Mouse (Mus musculus) heart, embryonic 16.5 days (tissue): ENCODE data around the gene Rab9. TPM values are rescaled to one million over a fixed set of nuclear protein-coding genes. Genes with fewer than 3 reads are reported as not detected.

Experiments used
- ATAC-seq: fragments of 200-750 bp; cut with Nextera tagmentation; replicated peaks from 2 replicates; pipeline ENCODE4 v1.8.0; 2017; ENCODE audit warnings: moderate number of reproducible peaks; ENCODE audit not compliant: insufficient read depth, low FRiP score; ENCODE audit errors: extremely low read depth
- H3K27ac ChIP-seq: fragments of 300-500 bp; sonication (generic); 2 replicates; pipeline ENCODE4 v1.5.1; 2014; ENCODE audit warnings: mild to moderate bottlenecking, low read length, control low read depth, moderate library complexity
- H3K27me3 ChIP-seq: fragments of 300-500 bp; sonication (generic); 2 replicates; pipeline ENCODE4 v1.6.1; 2014; ENCODE audit warnings: low read length, mixed read lengths; ENCODE audit not compliant: control insufficient read depth, insufficient read depth
- H3K36me3 ChIP-seq: fragments of 300-500 bp; sonication (generic); 2 replicates; pipeline ENCODE4 v1.6.1; 2014; ENCODE audit not compliant: control insufficient read depth, insufficient read depth
- H3K4me1 ChIP-seq: fragments of 300-500 bp; sonication (generic); 2 replicates; pipeline ENCODE4 v1.6.1; 2014; ENCODE audit warnings: low read length, mixed read lengths; ENCODE audit not compliant: control insufficient read depth, insufficient read depth
- H3K4me2 ChIP-seq: fragments of 300-500 bp; sonication (generic); 2 replicates; pipeline ENCODE4 v1.6.1; 2014; ENCODE audit warnings: low read depth, mild to moderate bottlenecking, control low read depth, low read length
- H3K4me3 ChIP-seq: fragments of 300-500 bp; sonication (generic); 2 replicates; pipeline ENCODE4 v1.5.1; 2014; ENCODE audit warnings: mild to moderate bottlenecking, control low read depth, low read length
- H3K9ac ChIP-seq: fragments of 300-500 bp; sonication (generic); 2 replicates; pipeline ENCODE4 v1.6.1; 2014; ENCODE audit warnings: low read length, control low read depth
- H3K9me3 ChIP-seq: fragments of 300-500 bp; sonication (generic); replicated peaks from 2 replicates; pipeline ENCODE4 v1.6.1; 2016; ENCODE audit warnings: low read length; ENCODE audit not compliant: control insufficient read depth
- WGBS: fragments of 180-500 bp; shearing (Covaris S2); extraction: QIAGEN DNeasy Blood & Tissue Kit; methylation state at CpG from one replicate; pipeline ENCODE4 v1.1.7; 2014; 5-methylcytosine and 5-hydroxymethylcytosine counted together
- polyA plus RNA-seq: library from polyadenylated mRNA; unstranded; fragments of >200 nt; fragmentation: Nextera tagmentation; extraction: Ambion mirVana; gene quantifications from 2 replicates; pipeline ENCODE4 v1.2.1, GENCODE M21; 2015

The Rab9 gene
- polyA plus RNA-seq, 1 experiment from 2014 or later, result 33.1 TPM

DNA sequence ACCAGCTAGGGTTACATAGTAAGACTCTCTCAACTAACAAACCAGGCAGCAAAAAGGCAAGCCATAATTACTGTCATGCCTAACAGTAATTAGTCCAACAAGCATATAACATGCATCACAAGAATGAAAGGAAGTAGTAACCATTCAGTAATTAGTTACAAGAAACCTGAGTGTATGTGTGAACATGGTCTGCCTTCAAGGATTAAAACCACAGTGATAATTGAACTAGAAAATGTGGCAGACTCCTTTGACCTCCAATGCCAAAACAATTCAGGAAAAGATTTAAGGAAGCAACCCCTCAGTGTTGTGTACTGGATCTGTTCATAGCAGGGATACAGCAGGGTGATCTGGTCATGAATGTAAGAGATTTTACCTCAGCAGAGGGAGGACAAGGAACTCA is 31.4 kb upstream of the Rab9 start:
- no peaks in the 10 kb centered on the region for H3K9me3 ChIP-seq
- no peaks in the 10 kb centered on the region for H3K36me3 ChIP-seq
- ATAC-seq, result no peak
- H3K27me3 ChIP-seq, result no peaks in the 10 kb centered on the region
- H3K4me3 ChIP-seq, result no peak overlapping the region
- H3K4me1 ChIP-seq, result no peaks in the 10 kb centered on the region
- H3K9ac ChIP-seq, result no peak overlapping the region
- H3K27ac ChIP-seq, result no peak overlapping the region
- H3K4me2 ChIP-seq, result peak overlapping the region; percentile 60; the same call in 1 of the 2 replicates

DNA sequence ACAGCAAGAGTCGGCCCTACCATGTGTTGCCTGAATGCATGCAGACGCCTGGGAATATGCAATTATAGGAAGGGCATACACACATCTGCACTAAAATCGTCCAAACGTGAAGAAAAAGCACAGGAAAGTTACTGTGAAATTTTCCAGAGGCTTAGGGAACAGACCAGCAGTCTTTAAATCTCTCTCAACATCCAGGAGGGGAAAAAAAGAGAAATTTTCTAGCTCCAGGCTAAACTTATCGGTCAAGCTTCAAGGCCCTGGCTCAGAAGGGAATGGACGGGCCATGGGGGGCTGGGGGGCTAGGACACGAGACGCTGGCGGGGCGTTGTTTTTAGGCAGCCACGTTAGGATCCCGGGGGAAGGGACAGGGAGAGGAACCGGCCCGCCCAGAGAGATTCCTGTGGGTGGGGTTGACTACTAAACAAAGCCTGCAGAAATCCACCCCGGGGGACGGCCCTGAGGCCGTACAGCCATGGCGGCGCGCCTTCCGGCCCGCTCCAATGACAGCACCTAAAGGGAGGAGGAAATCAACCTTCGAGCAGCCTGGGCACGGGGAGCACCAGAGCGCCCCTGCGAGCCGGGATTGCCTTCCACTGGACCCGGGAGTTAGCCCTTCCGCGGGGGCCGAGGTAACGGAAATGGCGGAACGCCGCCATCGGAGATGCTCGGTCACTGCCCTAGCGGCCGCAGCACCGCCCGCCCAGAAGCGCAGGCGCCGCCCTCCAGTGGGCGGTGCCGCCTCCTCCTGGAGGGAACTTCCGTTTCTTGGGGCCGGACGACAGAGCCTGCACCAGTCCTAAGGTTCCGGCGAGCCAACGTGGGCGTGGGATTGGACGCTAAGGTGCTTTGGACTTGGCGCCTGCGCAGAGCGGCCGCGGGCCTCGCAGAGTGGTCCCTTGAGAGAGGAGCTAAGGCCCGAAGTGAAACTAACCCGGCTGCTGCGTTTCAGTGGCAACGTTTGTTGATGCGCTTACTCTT is 30.4 kb upstream of the Rab9 start:
- H3K4me1 ChIP-seq, result no peaks in the 10 kb centered on the region
- 14% methylated on average over 64 of the region's 65 CpGs for WGBS
- H3K27me3 ChIP-seq, result no peaks in the 10 kb centered on the region
- no peaks in the 10 kb centered on the region for H3K9me3 ChIP-seq
- H3K9ac ChIP-seq, result peak overlapping the region; percentile 80
- H3K4me2 ChIP-seq, result peak overlapping the region; percentile 60
- peak overlapping the region; percentile 58 for H3K4me3 ChIP-seq
- ATAC-seq, result peak; percentile 97
- no peaks in the 10 kb centered on the region for H3K36me3 ChIP-seq
- peak overlapping the region; percentile 96 for H3K27ac ChIP-seq

DNA sequence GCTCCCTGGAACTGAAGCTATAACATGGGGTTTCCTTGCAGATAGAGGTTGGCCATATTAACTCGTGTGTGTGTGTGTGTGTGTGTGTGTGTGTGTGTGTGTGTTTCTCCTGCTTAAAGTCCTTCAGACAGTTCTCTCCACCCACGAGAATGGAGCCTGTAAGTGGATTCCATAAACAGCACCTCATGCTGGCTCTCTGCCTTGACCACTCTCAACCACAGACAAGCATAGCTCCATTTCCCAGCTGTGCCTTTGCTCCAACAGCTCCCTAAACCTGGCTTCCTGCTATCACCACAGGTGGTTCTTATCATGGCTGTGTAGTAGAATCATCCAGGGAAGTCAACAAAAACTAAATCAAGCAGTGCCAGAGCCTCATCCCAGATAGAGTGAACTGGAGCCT is 24.8 kb upstream of the Rab9 start:
- 31% methylated on average over 2 of the region's 2 CpGs for WGBS
- H3K9me3 ChIP-seq, result no peaks in the 10 kb centered on the region
- no peak overlapping the region for H3K4me2 ChIP-seq
- no peak overlapping the region for H3K4me3 ChIP-seq
- H3K27me3 ChIP-seq, result no peaks in the 10 kb centered on the region; the same call in 1 of the 2 replicates
- no peaks in the 10 kb centered on the region for H3K4me1 ChIP-seq
- peak; percentile 18; the same call in 1 of the 2 replicates for ATAC-seq
- no peak overlapping the region for H3K9ac ChIP-seq
- no peaks in the 10 kb centered on the region for H3K36me3 ChIP-seq
- no peak overlapping the region for H3K27ac ChIP-seq

DNA sequence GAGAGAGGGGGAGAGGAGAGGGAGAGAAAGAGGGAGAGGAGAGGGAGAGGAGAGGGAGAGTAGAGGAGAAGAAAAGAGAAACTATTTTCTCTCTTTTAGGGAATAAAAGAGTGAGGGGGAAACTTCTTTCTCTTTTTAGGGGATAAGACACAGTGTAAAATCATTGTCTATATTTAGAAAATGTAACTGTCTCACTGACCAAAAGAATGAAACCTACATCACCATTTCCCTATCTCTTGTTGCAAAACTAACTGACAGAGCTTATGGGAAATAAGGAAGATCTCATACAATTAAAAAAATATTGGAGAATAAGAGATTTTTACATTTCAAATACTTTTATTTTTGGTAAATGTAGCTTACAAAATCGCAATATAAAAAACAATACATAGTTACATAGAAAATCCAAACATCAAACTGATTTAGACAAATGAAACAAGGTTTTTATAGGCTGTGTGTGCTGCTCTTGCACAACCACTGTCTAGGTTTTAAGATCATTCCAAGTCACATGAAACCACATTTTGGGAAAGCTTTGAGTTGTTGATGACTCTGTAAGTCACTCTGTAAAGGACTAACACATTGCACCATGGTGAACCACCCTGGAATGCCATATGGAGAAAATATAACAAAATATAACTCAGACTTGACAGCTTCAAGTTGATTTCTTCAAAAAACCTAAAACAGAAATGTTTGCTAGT is 20.0 kb upstream of the Rab9 start:
- no peak for ATAC-seq
- H3K4me2 ChIP-seq, result no peak overlapping the region
- no peak overlapping the region for H3K4me3 ChIP-seq
- H3K9me3 ChIP-seq, result no peaks in the 10 kb centered on the region
- no peaks in the 10 kb centered on the region for H3K36me3 ChIP-seq
- H3K9ac ChIP-seq, result no peak overlapping the region
- no peaks in the 10 kb centered on the region; the same call in 1 of the 2 replicates for H3K27me3 ChIP-seq
- WGBS, result 75% methylated on average over 1 of the region's 1 CpGs
- no peaks in the 10 kb centered on the region for H3K4me1 ChIP-seq
- no peak overlapping the region for H3K27ac ChIP-seq

DNA sequence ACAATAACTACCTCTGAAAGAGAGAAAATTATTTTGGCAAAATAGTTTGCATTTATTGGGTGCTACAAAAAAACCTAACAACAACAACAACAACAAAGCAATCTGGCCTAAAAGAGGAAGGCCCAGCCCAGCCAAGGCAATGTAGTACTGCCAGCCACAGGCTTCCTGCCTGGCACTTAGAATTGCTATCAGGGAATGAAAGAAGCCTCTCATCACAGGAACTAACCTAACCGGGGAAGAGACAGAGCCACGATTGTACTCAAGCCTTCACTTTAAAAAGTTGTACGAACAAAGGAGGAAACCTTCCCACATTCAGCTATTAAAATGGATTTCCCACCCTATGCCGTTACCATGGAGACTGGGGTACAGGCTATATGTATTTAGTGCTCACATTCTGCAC is 18.1 kb upstream of the Rab9 start:
- WGBS, result 61% methylated on average over 4 of the region's 4 CpGs
- Histone ChIP-seq H3K27ac (no peak overlapping the region), H3K9me3 (no peaks in the 10 kb centered on the region), H3K4me2 (no peak overlapping the region), H3K9ac (no peak overlapping the region), H3K4me1 (no peaks in the 10 kb centered on the region), H3K4me3 (no peak overlapping the region), H3K36me3 (no peaks in the 10 kb centered on the region), H3K27me3 (no peaks in the 10 kb centered on the region; the same call in 1 of the 2 replicates)
- no peak for ATAC-seq

DNA sequence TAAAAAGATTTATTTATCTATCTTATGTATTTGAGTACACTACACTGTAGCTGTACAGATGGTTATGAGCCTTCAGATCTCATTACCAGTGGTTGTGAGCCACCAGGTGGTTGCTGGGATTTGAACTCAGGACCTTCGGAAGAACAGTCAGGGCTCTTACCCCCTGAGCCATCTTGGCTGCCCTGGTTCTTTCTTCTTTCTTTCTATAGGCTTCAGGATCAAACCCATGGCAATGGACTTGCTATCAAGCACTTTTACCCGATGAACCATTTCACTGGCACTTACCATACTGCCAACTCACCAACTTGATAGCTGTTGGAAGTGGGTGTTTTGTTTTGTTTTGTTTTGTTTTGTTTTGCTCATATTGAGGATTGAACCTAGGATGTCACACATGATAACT is 15.4 kb upstream of the Rab9 start:
- H3K27me3 ChIP-seq, result no peaks in the 10 kb centered on the region
- no peaks in the 10 kb centered on the region for H3K9me3 ChIP-seq
- 89% methylated on average over 2 of the region's 2 CpGs for WGBS

DNA sequence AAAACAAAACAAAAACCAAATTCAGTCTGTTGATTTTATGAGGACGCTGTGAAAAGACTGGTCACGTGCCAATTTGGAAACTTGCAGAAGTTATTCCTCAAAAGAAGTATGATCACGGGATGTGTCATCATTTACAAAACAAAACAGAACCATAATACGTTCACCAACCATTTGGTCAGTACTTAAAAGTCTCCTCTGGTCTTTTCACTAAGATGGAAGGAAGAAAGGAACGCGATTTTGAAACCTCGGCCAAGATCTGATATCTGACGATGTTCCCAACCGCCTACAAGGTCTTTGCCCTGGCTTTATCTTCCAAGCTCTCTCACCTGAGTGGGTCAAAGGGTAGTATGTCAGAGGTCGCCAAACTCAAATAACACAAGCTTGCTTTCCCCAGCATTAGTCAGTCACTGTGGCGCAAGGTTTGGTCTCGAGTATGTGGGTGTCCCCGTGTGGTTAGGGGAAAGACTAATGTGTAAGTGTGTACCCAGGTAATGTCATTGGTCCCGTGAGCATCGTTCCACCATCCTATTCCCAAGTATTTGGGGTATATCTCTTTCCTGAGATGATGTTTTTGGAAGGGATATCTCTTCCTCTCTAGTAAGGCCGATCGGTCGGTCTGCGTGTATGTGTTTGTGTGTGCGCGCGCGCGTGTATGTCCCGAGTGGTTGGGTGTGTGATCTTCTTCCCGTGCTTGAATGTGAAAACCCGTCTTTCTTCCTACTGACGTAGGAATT is 869 bp downstream of the Rab9 start:
- WGBS, result 24% methylated on average over 28 of the region's 28 CpGs
- peak overlapping the region; percentile 63 for H3K4me3 ChIP-seq
- H3K4me1 ChIP-seq, result no peaks in the 10 kb centered on the region
- H3K27ac ChIP-seq, result peak overlapping the region; percentile 69
- ATAC-seq, result peak; percentile 5; the same call in 1 of the 2 replicates
- no peaks in the 10 kb centered on the region for H3K9me3 ChIP-seq
- no peaks in the 10 kb centered on the region for H3K27me3 ChIP-seq
- 0 out of 2 replicates have a peak, but pooled peaks cover 3% of the 10 kb centered on the region for H3K36me3 ChIP-seq
- H3K9ac ChIP-seq, result peak overlapping the region; percentile 73
- H3K4me2 ChIP-seq, result peak overlapping the region; percentile 73

More for the DNA sequence above, 15.4 kb upstream of the Rab9 start:
- Histone ChIP-seq H3K36me3 (no peaks in the 10 kb centered on the region), H3K4me2 (no peak overlapping the region), H3K9ac (no peak overlapping the region), H3K4me1 (no peaks in the 10 kb centered on the region), H3K4me3 (no peak overlapping the region), H3K27ac (no peak overlapping the region)
- ATAC-seq, result no peak

DNA sequence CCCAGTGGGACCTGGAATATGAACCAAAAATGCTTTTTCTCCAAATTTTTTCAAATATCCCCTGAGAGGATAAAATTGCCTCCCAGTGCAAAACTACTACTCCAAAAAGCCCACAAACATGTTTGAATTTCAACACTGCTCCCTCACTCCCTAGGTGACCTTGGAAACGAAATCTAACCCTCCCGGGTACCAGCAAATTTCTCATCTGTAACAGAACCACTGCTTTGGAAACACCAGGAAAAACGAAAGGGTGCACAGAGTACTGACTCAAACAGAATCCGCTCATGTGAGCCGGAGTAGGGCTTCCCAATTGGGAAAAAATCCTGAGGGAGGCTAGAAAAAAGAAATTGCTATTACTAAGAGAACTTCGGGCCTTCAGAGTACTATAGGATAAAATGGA is 2.3 kb downstream of the Rab9 start:
- Histone ChIP-seq H3K27ac (no peak overlapping the region), H3K4me2 (peak overlapping the region; percentile 10; the same call in 1 of the 2 replicates), H3K4me1 (no peaks in the 10 kb centered on the region), H3K9me3 (no peaks in the 10 kb centered on the region), H3K4me3 (no peak overlapping the region), H3K9ac (no peak overlapping the region), H3K36me3 (0 out of 2 replicates have a peak, but pooled peaks cover 3% of the 10 kb centered on the region), H3K27me3 (no peaks in the 10 kb centered on the region)
- WGBS, result 60% methylated on average over 6 of the region's 6 CpGs
- ATAC-seq, result no peak
